Mouse (Mus musculus) liver, adult 2 months (tissue): ENCODE data around the gene Itpr2.

Experiments used
- CTCF ChIP-seq: fragments of 200-500 bp; IDR thresholded peaks from 2 replicates; pipeline ENCODE4 v1.5.1; 2011; ENCODE audit warnings: low read depth, low read length, control low read depth
- POLR2A ChIP-seq: fragments of 200-500 bp; IDR thresholded peaks from 2 replicates; pipeline ENCODE4 v1.6.1; 2011; ENCODE audit warnings: low read length, control low read depth; ENCODE audit not compliant: insufficient read depth; ENCODE audit errors: extremely low read depth

DNA sequence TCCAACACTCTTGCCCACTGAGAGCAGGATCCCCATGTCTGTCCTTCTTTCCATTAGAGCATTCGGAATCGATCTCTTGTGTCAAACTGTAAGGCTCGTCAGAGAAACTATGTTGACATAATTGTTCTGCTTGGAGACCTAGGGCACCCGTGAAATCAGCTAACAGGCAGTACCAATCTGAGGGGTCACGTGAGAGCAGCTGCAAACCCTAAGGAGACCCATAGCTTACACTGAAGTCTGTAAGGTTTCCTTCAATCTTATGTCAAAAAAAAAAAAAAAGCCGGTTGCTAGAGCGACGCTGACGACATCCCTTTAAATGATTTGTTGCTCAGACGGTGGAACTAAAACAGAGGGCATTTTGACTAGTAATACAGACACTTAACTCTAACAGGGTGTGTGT lies 212.2 kb downstream of the Itpr2 start:
- TF ChIP-seq POLR2A (no peak), CTCF (no peak)
